Mouse (Mus musculus) layer of hippocampus, adult 9-10 months (tissue): ENCODE measurements around the gene Ccdc120.

Experiments
- DNase-seq: peaks from one replicate; pipeline ENCODE4 v3.0.0; 2022; ENCODE audit warnings: low spot score

The Ccdc120 gene

GRCm38 (mm10) chrX:7692862-7693261 lies 57.8 kb downstream of the Ccdc120 start:
- no peak for DNase-seq

DNA sequence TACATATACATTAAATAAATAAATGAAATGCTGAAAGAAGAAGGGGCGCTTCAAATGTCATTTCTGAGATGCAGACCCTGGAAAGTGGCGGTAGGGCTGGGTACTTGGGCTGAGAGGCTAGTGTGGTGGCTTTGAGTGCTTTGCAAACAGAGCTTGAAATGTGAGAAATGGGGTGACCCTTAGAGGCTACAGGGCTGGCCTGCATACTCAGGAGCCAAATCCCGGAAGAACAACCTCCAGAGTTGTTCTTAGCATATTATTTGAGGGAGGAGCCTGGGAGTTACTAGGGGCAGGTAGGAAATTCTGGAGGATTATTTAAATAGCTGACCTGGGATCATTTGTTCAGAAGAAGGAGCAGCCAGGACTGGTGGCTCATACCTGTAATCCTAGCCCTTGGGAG lies 60.2 kb downstream of the Ccdc120 start:
- DNase-seq, result no peak

DNA sequence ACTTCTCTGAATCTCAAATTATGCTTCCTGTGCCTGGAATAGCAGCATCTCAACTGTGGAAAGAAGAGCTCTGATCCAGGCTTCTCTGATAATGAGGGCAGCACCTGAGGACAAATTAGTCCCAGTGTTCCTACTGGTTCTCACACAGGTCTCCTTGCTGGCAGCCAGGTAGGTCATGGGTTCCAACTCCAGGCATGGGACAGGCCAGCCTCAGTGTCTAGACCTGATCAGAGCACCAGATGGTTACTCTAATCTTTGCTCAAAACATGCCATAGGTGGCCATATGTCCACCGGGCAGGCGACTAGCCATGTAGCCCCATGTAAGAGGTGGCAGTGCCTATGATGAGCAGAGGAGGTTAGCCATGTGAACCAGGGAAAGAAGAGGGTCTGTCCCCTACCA lies 62.4 kb downstream of the Ccdc120 start:
- no peak for DNase-seq
